Mouse (Mus musculus): ENCODE data around the gene Irgc1. TPM values are rescaled to one million over a fixed set of nuclear protein-coding genes. Genes with fewer than 3 reads are reported as not detected.
"Not testable (repeated sequence)": the region's sequence is repeated elsewhere in the genome, so short reads cannot be mapped to it uniquely, and the experiment has no call there.

Irgc1 gene
- under 1 TPM in 1 of 2 experiments, not detected in 1; 0.21 TPM for total RNA-seq (2021)
- long read RNA-seq, experiment 1 = 0 reads
- long read RNA-seq, experiment 2 = 0 reads

- DNase-seq = no peak
Measured at GRCm38 (mm10) chr7:24451855-24452311, at the start of gene Irgc1. Irgc1 (minus strand) TSS chr7:24452297.

GRCm38 (mm10) chr7:24501492-24501891 is 49.4 kb upstream of the Irgc1 start:
- no peak for DNase-seq

- peak; percentile 35 for DNase-seq
Measured at GRCm38 (mm10) chr7:24500929-24501328, 48.8 kb upstream of the Irgc1 start.

- no peak for DNase-seq
Measured at GRCm38 (mm10) chr7:24499856-24500577, 47.9 kb upstream of the Irgc1 start.

GRCm38 (mm10) chr7:24488303-24488702 is 36.2 kb upstream of the Irgc1 start:
- no peak for DNase-seq

GRCm38 (mm10) chr7:24487403-24487802 is 35.3 kb upstream of the Irgc1 start:
- no peak for DNase-seq

- DNase-seq = no peak
Measured at GRCm38 (mm10) chr7:24486654-24487130, 34.6 kb upstream of the Irgc1 start.

GRCm38 (mm10) chr7:24485481-24485880 is 33.4 kb upstream of the Irgc1 start:
- no peak for DNase-seq

- not testable (repeated sequence) for DNase-seq
Measured at GRCm38 (mm10) chr7:24483291-24483690, 31.2 kb upstream of the Irgc1 start.

GRCm38 (mm10) chr7:24482208-24483020 is 30.3 kb upstream of the Irgc1 start:
- DNase-seq = no peak

GRCm38 (mm10) chr7:24481474-24482207 is 29.5 kb upstream of the Irgc1 start, which contains the start of gene Cadm4:
Cadm4 (plus strand) TSS chr7:24482023.
- DNase-seq = peak; percentile 83

GRCm38 (mm10) chr7:24480986-24481473 is 28.9 kb upstream of the Irgc1 start:
- DNase-seq = no peak

GRCm38 (mm10) chr7:24480121-24480941 is 28.2 kb upstream of the Irgc1 start:
- no peak for DNase-seq

GRCm38 (mm10) chr7:24479685-24480084 is 27.6 kb upstream of the Irgc1 start:
- no peak for DNase-seq

GRCm38 (mm10) chr7:24478911-24479310 is 26.8 kb upstream of the Irgc1 start:
- DNase-seq = no peak

- DNase-seq = no peak
Measured at GRCm38 (mm10) chr7:24476856-24477255, 24.8 kb upstream of the Irgc1 start.

- no peak for DNase-seq
Measured at GRCm38 (mm10) chr7:24476338-24476737, 24.2 kb upstream of the Irgc1 start.

- DNase-seq = peak; percentile 48
Measured at GRCm38 (mm10) chr7:24474811-24475506, 22.9 kb upstream of the Irgc1 start.

- DNase-seq = peak; percentile 70
Measured at GRCm38 (mm10) chr7:24473913-24474529, 21.9 kb upstream of the Irgc1 start.

GRCm38 (mm10) chr7:24472937-24473336 is 20.8 kb upstream of the Irgc1 start:
- peak; percentile 23 for DNase-seq

Measured in gastrocnemius, postnatal 10 days (tissue).